Mouse (Mus musculus) forebrain, embryonic 14.5 days (tissue): ENCODE measurements at regions not wholly inside any gene's neighbourhood (a gene's known extent, or its start where the extent isn't known, plus 50 kb on each side); places are given as distances from the start of the nearest gene placed in this dataset.

Source experiments
- ATAC-seq: fragments of 200-750 bp; cut with Nextera tagmentation; 2 replicates; pipeline ENCODE4 v1.8.0; 2017; ENCODE audit warnings: mild to moderate bottlenecking, moderate library complexity
- DNase-seq: peaks from one replicate; pipeline ENCODE4 v3.0.0-alpha.2; 2015; ENCODE audit warnings: low spot score
- H3K27ac ChIP-seq: fragments of 300-500 bp; sonication (generic); 2 replicates; pipeline ENCODE4 v1.5.1; 2014; ENCODE audit warnings: low read depth, mild to moderate bottlenecking, control low read depth, low read length, moderate library complexity
- H3K27me3 ChIP-seq: fragments of 300-500 bp; sonication (generic); replicated peaks from 2 replicates; pipeline ENCODE4 v1.6.1; 2014; ENCODE audit warnings: low read length, control low read depth, mixed read lengths; ENCODE audit not compliant: control insufficient read depth, insufficient read depth
- H3K36me3 ChIP-seq: fragments of 300-500 bp; sonication (generic); 2 replicates; pipeline ENCODE4 v1.6.1; 2014; ENCODE audit warnings: low read length, control low read depth; ENCODE audit not compliant: control insufficient read depth, insufficient read depth
- H3K4me1 ChIP-seq: fragments of 300-500 bp; sonication (generic); 2 replicates; pipeline ENCODE4 v1.6.1; 2014; ENCODE audit warnings: antibody characterized with exemption, low read length, control low read depth; ENCODE audit not compliant: control insufficient read depth, insufficient read depth
- H3K4me2 ChIP-seq: fragments of 300-500 bp; sonication (generic); 2 replicates; pipeline ENCODE4 v1.6.1; 2014; ENCODE audit warnings: mild to moderate bottlenecking, control low read depth, low read length
- H3K4me3 ChIP-seq: fragments of 300-500 bp; sonication (generic); 2 replicates; pipeline ENCODE4 v1.5.1; 2014; ENCODE audit warnings: low read depth, low read length, control low read depth
- H3K9ac ChIP-seq: fragments of 300-500 bp; sonication (generic); 2 replicates; pipeline ENCODE4 v1.6.1; 2014; ENCODE audit warnings: mild to moderate bottlenecking, low read length, control low read depth, moderate library complexity
- H3K9me3 ChIP-seq: fragments of 300-500 bp; sonication (generic); replicated peaks from 2 replicates; pipeline ENCODE4 v1.6.1; 2016; ENCODE audit warnings: low read length, control low read depth, mixed read lengths; ENCODE audit not compliant: control insufficient read depth
- WGBS: fragments of 180-500 bp; shearing (Covaris S2); extraction: QIAGEN DNeasy Blood & Tissue Kit; methylation state at CpG from one replicate; pipeline ENCODE4 v1.1.7; 2014; 5-methylcytosine and 5-hydroxymethylcytosine counted together

- H3K36me3 ChIP-seq: no peaks in the 10 kb centered on the region
These were observed 1292.1 kb upstream of the Lrrc6 start for GRCm38 (mm10) chr15:67792822-67793221.

GRCm38 (mm10) chr15:67788587-67788986 is 1287.9 kb upstream of the Lrrc6 start:
- no peak overlapping the region for H3K9ac ChIP-seq
- DNase-seq (no peak), ATAC-seq (no peak)
- H3K27ac ChIP-seq: no peak overlapping the region
- H3K27me3 ChIP-seq: no peaks in the 10 kb centered on the region
- H3K4me3 ChIP-seq: no peak overlapping the region
- no peaks in the 10 kb centered on the region for H3K36me3 ChIP-seq
- no peak overlapping the region for H3K4me2 ChIP-seq
- H3K9me3 ChIP-seq: no peaks in the 10 kb centered on the region
- no peaks in the 10 kb centered on the region for H3K4me1 ChIP-seq

More at GRCm38 (mm10) chr15:67792822-67793221, 1292.1 kb upstream of the Lrrc6 start:
- DNase-seq: no peak
- Histone ChIP-seq H3K4me3 (no peak overlapping the region), H3K27ac (no peak overlapping the region), H3K4me2 (no peak overlapping the region), H3K9ac (no peak overlapping the region), H3K9me3 (no peaks in the 10 kb centered on the region), H3K27me3 (no peaks in the 10 kb centered on the region), H3K4me1 (no peaks in the 10 kb centered on the region)
- ATAC-seq: no peak

DNA sequence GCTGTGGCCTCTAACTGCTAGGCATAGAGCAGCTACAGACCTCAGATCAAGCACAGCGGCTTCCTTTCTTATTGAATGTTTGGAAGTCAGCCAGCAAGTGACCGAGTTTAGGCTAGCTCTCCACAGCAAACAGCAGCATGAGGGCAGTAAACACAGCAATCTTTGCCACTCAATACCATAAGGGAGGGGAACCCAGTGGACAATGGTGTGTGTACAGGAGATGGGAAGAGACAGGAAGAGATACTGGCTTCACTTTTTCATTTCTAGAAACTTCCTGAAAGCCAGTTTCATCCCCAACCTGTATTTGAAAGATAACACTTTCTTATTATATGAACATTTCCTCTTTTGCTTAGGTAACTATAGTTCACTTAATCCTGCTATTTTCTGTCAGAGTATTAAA is 1284.9 kb upstream of the Lrrc6 start:
- Histone ChIP-seq H3K27ac (no peak overlapping the region), H3K9me3 (no peaks in the 10 kb centered on the region), H3K4me2 (no peak overlapping the region), H3K4me1 (no peaks in the 10 kb centered on the region), H3K9ac (no peak overlapping the region), H3K27me3 (no peaks in the 10 kb centered on the region), H3K4me3 (no peak overlapping the region), H3K36me3 (no peaks in the 10 kb centered on the region)
- 53% methylated on average over 2 of the region's 2 CpGs for WGBS
- DNase-seq: peak; percentile 25
- no peak for ATAC-seq

GRCm38 (mm10) chr15:67783754-67784153 is 1283.0 kb upstream of the Lrrc6 start:
- no peak overlapping the region for H3K4me3 ChIP-seq
- no peak overlapping the region for H3K9ac ChIP-seq
- no peak overlapping the region for H3K27ac ChIP-seq
- no peak overlapping the region for H3K4me2 ChIP-seq
- H3K27me3 ChIP-seq: no peaks in the 10 kb centered on the region
- H3K9me3 ChIP-seq: no peaks in the 10 kb centered on the region
- no peaks in the 10 kb centered on the region for H3K36me3 ChIP-seq
- ATAC-seq (no peak), DNase-seq (no peak)
- H3K4me1 ChIP-seq: no peaks in the 10 kb centered on the region
- 89% methylated on average over 1 of the region's 1 CpGs for WGBS

DNA sequence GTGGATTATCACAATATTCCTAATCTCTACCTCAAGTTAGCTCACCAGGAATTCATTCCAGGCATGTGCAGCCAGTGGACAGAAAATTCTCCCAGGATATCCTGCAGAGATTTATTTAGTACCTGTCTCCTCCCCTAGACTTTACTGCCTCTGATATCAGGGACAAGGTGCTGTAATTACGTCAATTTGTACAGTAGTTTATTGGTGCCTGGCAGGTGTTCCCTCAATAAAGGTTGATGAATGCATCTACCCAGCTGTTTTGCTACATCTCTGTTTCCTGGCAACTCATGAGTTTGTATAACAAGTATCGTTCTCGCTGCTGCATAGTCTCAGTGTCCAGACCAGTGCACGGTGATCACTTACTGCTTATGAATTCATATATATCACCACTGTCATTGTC is 1281.8 kb upstream of the Lrrc6 start:
- DNase-seq: no peak
- 92% methylated on average over 4 of the region's 4 CpGs for WGBS
- H3K27ac ChIP-seq: no peak overlapping the region
- ATAC-seq: no peak
- no peaks in the 10 kb centered on the region for H3K36me3 ChIP-seq
- no peaks in the 10 kb centered on the region for H3K27me3 ChIP-seq
- H3K4me2 ChIP-seq: no peak overlapping the region
- H3K4me3 ChIP-seq: no peak overlapping the region
- no peaks in the 10 kb centered on the region for H3K9me3 ChIP-seq
- no peaks in the 10 kb centered on the region for H3K4me1 ChIP-seq
- no peak overlapping the region for H3K9ac ChIP-seq

- Histone ChIP-seq H3K4me2 (no peak overlapping the region), H3K4me1 (no peaks in the 10 kb centered on the region), H3K36me3 (no peaks in the 10 kb centered on the region), H3K4me3 (no peak overlapping the region), H3K9ac (no peak overlapping the region), H3K27me3 (no peaks in the 10 kb centered on the region), H3K27ac (no peak overlapping the region), H3K9me3 (no peaks in the 10 kb centered on the region)
- WGBS: 84% methylated on average over 2 of the region's 2 CpGs
- ATAC-seq: no peak
- DNase-seq: no peak
These were observed 1280.1 kb upstream of the Lrrc6 start for GRCm38 (mm10) chr15:67780856-67781255.

DNA sequence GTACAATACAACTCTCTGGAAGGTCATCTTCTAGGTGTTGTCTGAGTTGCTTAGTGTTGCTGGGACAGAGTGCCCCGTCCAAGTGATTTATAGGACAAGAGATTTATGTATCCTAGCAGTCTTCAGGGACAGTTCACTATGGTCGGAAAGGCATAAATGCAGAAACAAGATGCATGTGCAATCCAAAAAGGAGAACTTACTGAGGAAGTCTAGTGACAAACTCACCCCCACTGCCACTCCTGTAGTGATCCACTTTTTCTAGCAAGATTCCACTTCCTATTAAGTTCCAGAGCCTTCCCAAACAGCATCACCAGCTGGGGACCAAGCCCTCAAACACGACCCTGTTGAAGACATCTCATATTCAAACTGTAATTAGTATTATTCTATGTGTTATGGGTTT is 1266.9 kb upstream of the Lrrc6 start:
- Histone ChIP-seq H3K27me3 (no peaks in the 10 kb centered on the region), H3K4me3 (no peak overlapping the region), H3K9me3 (no peaks in the 10 kb centered on the region), H3K36me3 (no peaks in the 10 kb centered on the region), H3K4me1 (no peaks in the 10 kb centered on the region), H3K4me2 (no peak overlapping the region), H3K27ac (no peak overlapping the region), H3K9ac (no peak overlapping the region)
- no peak for ATAC-seq
- DNase-seq: no peak
- 75% methylated on average over 3 of the region's 3 CpGs for WGBS

DNA sequence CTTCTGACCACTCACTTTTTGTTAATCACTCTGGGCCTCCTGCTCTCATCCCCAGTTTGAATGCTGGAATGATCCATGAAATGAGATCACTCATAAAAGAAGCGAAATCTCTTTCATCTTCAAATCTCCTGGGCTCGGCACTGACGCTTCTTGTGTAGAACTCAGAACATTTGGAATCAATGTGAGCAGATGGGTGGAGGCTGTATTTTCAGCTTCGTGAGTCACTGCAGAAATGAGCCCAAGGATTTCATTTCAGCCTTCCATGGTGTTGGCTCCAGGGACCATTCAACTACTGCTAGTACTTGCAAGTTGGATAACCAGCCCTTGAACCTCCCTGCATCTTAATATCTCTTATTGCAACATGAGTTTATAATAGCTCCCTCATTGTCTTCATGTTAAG is 1258.5 kb upstream of the Lrrc6 start:
- Histone ChIP-seq H3K27me3 (no peaks in the 10 kb centered on the region), H3K9ac (no peak overlapping the region), H3K27ac (no peak overlapping the region), H3K9me3 (no peaks in the 10 kb centered on the region), H3K36me3 (no peaks in the 10 kb centered on the region), H3K4me3 (no peak overlapping the region), H3K4me1 (no peaks in the 10 kb centered on the region), H3K4me2 (no peak overlapping the region)
- ATAC-seq (no peak), DNase-seq (no peak)
- 81% methylated on average over 4 of the region's 4 CpGs for whole genome bisulfite sequencing

DNA sequence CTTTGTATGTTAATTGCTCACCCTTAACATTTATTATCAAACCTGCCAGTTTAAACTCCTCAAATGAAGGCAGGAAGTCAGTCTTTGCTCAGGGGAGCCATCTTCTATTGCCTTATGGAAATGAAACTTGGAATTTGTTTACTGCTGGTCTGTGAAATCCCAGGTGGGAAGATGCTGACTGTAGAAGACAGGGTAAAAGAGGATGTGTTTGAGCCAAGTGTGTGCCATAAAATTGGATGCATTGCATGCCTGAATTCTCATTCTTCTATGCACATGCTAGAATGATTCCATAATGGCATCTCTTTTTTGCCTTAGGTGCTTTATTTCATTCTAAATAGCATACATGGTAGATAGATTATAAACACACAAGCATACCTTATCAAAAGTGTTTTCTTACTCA is 1249.9 kb upstream of the Lrrc6 start:
- H3K27me3 ChIP-seq: no peaks in the 10 kb centered on the region

DNA sequence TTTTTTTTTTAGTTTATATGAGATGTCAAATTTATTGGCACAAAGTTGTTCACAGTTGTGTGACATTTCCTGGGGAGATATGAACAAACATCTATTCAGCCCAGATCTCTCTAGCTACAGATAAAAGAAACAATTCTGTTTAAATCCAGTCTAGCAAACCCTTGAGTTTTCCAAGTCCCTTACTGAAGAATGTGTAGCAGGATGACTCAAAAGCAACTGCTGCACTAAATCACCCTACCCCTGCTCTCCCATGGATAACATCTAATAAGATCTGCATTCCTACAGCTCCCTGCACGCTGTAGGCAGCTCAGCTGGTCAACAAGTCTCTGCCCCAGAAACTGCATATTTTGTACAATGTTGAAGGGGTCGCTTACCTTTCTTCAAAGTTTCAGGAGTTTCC is 1242.6 kb upstream of the Lrrc6 start:
- no peak overlapping the region for H3K4me2 ChIP-seq
- ATAC-seq: no peak
- H3K9ac ChIP-seq: no peak overlapping the region
- H3K4me1 ChIP-seq: no peaks in the 10 kb centered on the region
- H3K9me3 ChIP-seq: no peaks in the 10 kb centered on the region
- WGBS: 70% methylated on average over 2 of the region's 2 CpGs
- no peaks in the 10 kb centered on the region for H3K27me3 ChIP-seq
- H3K4me3 ChIP-seq: no peak overlapping the region
- DNase-seq: no peak
- H3K36me3 ChIP-seq: no peaks in the 10 kb centered on the region
- no peak overlapping the region for H3K27ac ChIP-seq

More for the DNA sequence above, 1249.9 kb upstream of the Lrrc6 start:
- no peak overlapping the region for H3K4me3 ChIP-seq
- H3K4me1 ChIP-seq: no peaks in the 10 kb centered on the region
- H3K9me3 ChIP-seq: no peaks in the 10 kb centered on the region
- H3K9ac ChIP-seq: no peak overlapping the region
- H3K27ac ChIP-seq: no peak overlapping the region
- no peaks in the 10 kb centered on the region for H3K36me3 ChIP-seq
- DNase-seq: no peak
- H3K4me2 ChIP-seq: no peak overlapping the region
- ATAC-seq: no peak
